In genomic region chr7:117428690-117429224, GRCm38 (mm10) we compare ENCODE assay signal across 8 mouse cellular contexts. TPM values are rescaled to one million over a fixed set of nuclear protein-coding genes. Genes with fewer than 3 reads are reported as not detected.
DNase-seq lines count a peak whose midpoint lies in the region; ATAC-seq lines count a peak whose summit lies in the region.

No protein-coding gene starts in this region.

- no peak overlapping the region for H3K4me3 ChIP-seq in midbrain, embryonic 13.5 days (replicated peaks)

- no peak overlapping the region for H3K4me2 ChIP-seq in midbrain, embryonic 13.5 days (replicated peaks)

- WGBS in midbrain, embryonic 13.5 days, result 44% methylated on average over 8 of the region's 8 CpGs

- H3K4me1 ChIP-seq in midbrain, embryonic 13.5 days (replicated peaks), result peaks cover 16% of the 10 kb centered on the region

- no peaks in the 10 kb centered on the region for H3K27me3 ChIP-seq in midbrain, embryonic 13.5 days

- no peaks in the 10 kb centered on the region for H3K36me3 ChIP-seq in midbrain, embryonic 13.5 days

- peak; percentile 26 to 61 for DNase-seq in layer of hippocampus, adult 18-20 months (ENCODE audit: low spot score in 2 of 2)
- no peak for DNase-seq in layer of hippocampus, adult 11-12 months (ENCODE audit: low spot score)
- DNase-seq in embryo, embryonic 9.5 days (ENCODE audit: extremely low spot score), result peak; percentile 48
- DNase-seq in induced T-regulatory cell, adult 2 months (ENCODE audit: low read depth), result peak; percentile 96
- DNase-seq in thymus, postnatal 4 days, result peak; percentile 51
- DNase-seq in cerebellum, adult 9-11 months, result no peak
- DNase-seq in layer of hippocampus, adult 9-10 months (ENCODE audit: low spot score), result no peak

- H3K9ac ChIP-seq in midbrain, embryonic 13.5 days (replicated peaks), result no peak overlapping the region

- no peaks in the 10 kb centered on the region for H3K9me3 ChIP-seq in midbrain, embryonic 13.5 days

- peak; percentile 86 for ATAC-seq in midbrain, embryonic 13.5 days

- peak overlapping the region; percentile 53 for H3K27ac ChIP-seq in midbrain, embryonic 13.5 days

RNA-seq across cellular contexts. Expression of gene Xylt1, which starts 48.0 kb away (rescaled TPM):
- total RNA-seq in layer of hippocampus, adult 18-20 months (2021), result 10 to 100 TPM; 45.0 to 46.7 TPM
- polyA plus RNA-seq in midbrain, embryonic 13.5 days (2015; fragmentation: Nextera tagmentation; extraction: Ambion mirVana), result 1.2 and 1.7 TPM in 2 replicates

Comparison
In these comparisons a context has a peak if more than half of its experiments do, and no peak if none do; other contexts are left out.
1. DNase-seq: peak in layer of hippocampus, adult 18-20 months (2 of 2), embryo, embryonic 9.5 days (single experiment), induced T-regulatory cell, adult 2 months (single experiment) and thymus, postnatal 4 days (single experiment); none in layer of hippocampus, adult 11-12 months (single experiment), cerebellum, adult 9-11 months (single experiment) and layer of hippocampus, adult 9-10 months (single experiment).